Comparison of ENCODE assay signal across 17 mouse cellular contexts in the genomic region with DNA sequence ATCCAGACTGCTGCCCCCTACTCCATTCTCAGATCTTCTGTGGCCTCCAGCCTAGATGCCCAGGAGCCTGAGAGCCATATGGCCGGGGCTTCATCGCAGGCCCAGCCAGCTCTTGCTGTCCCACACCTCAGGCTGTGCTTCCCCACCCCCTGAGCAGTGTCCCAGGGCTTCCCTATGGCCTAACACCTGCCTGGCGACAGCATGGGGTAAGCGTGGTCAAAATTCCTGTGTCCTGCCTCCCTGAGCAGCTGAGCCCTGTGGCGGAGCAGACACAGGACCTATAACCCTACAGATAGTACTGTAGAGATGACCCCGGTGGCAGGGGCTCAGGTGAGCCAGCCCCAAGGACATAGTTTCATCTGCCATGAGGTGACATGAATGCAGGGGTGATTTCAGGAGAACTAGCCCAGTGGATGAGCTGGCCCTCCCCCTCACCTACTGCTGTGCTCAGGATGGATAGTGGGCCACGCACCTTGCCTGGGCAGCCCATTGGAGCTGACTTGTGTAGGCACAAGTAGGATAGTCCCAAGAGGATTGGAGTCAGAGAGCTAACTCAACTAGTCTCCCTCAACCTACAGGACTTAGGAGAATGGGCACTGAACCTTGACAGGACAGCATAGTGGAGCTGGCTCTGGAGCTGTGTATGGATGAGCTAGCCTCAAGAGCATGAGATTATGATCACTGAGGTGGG.
"Had no signal": no experiment of that assay in that cellular context is flagged by ENCODE, and none has a peak within 500 bp of the region (broad histone marks: within the 10 kb centered on the region; RNA-seq: fewer than 3 reads in every experiment).

No protein-coding gene starts in this region.

- H3K4me1 ChIP-seq: limb, embryonic 12.5 days; liver, embryonic 15.5 days; neural tube, embryonic 13.5 days; stomach, embryonic 15.5 days had no signal

- H3K27me3 ChIP-seq: limb, embryonic 12.5 days; liver, embryonic 15.5 days; neural tube, embryonic 13.5 days; stomach, embryonic 15.5 days had no signal

- H3K27ac ChIP-seq: kidney, postnatal 0 days; limb, embryonic 12.5 days; liver, embryonic 15.5 days; neural tube, embryonic 13.5 days; stomach, embryonic 15.5 days had no signal

- H3K4me2 ChIP-seq: limb, embryonic 12.5 days; liver, embryonic 11.5 days; liver, embryonic 15.5 days; lung, embryonic 14.5 days; neural tube, embryonic 13.5 days; stomach, embryonic 15.5 days had no signal

- DNase-seq: kidney, adult 11 months; kidney, adult 9 months; kidney, postnatal 36 days; layer of hippocampus, adult 9-11 months; layer of hippocampus, postnatal 36 days; lung, embryonic 14.5 days; lung, postnatal 10 days; lung, postnatal 4 days; right cerebral cortex, postnatal 14 days; thymus, adult 2 months; thymus, postnatal 25 days had no signal

- H3K4me3 ChIP-seq: limb, embryonic 12.5 days; liver, embryonic 15.5 days; neural tube, embryonic 13.5 days; stomach, embryonic 15.5 days had no signal

- H3K9me3 ChIP-seq: limb, embryonic 12.5 days; liver, embryonic 15.5 days; neural tube, embryonic 13.5 days; stomach, embryonic 15.5 days had no signal

- H3K36me3 ChIP-seq: limb, embryonic 12.5 days; liver, embryonic 15.5 days; neural tube, embryonic 13.5 days; stomach, embryonic 15.5 days had no signal

- H3K9ac ChIP-seq: limb, embryonic 12.5 days; liver, embryonic 15.5 days; lung, embryonic 14.5 days; neural tube, embryonic 13.5 days; stomach, embryonic 15.5 days had no signal
